Comparison of ENCODE assay signal across 7 mouse cellular contexts in the genomic region with DNA sequence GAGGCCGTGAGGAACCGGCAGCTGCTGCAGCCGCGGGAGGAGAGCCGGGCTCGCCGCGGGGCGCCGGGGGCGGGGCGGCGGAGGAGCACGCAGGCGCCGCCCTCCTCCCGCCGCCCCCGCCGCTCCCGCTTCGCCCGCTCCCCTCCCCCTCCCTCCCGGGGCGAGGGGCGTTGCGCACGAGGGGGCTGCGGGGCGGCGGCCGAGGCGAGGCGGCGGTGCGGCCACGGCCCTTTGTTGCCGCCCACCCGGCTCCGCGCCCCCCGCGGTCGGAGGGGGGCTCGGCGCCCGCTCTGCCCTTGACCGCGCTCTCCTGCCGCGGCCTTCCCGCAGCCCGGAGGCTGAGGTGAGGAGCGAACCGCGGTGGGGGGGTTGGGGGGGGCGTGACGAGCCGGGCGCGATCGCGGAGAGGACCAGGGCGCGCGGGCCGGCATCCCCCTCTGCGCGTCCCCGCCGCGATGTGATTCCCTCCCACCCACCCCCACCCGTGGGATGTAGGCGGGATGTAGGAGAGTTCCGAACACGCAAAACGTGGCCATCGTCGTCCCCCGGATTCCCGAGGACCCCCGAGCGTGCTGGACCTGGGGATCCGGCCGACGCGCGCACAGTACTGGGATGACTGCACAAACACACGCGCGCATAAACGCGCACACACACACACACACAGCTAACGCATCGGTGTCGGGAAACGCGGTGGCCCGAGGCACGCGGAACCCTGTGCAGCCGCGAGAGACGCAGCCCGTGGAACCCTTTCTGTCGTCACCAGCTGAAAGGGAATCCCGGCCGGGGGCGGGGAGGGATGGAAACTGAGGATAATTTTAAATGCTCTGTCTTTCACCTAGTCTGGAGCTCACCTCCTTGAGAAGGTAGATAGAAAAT. TPM values are rescaled to one million over a fixed set of nuclear protein-coding genes. Genes with fewer than 3 reads are reported as not detected.
A peak's percentile ranks its signal among the peaks of the same experiment; 100 is the strongest.
DNase-seq lines count a peak whose midpoint lies in the region; ATAC-seq lines count a peak whose summit lies in the region.

Enah (minus strand) TSS at position 65 of the 876 bp plus-strand sequence.

- WGBS in intestine, embryonic 16.5 days = under 1% methylated on average over 86 of the region's 109 CpGs

- peak; percentile 84 for DNase-seq in adrenal gland, postnatal 14 days
- DNase-seq in embryo, embryonic 11 days = peak; percentile 93
- peak; percentile 65 to 75 for DNase-seq in gastrocnemius, postnatal 4 days (ENCODE audit: low spot score in 2 of 2)
- peak; percentile 74 to 77 for DNase-seq in left cerebral cortex, postnatal 36 days (ENCODE audit: low spot score in 2 of 2)
- DNase-seq in mesoderm, embryonic 11.5 days (ENCODE audit: low read depth, low spot score) = peak; percentile 80
- peak; percentile 33 for DNase-seq in skeletal muscle tissue, adult 2 months (ENCODE audit: low read depth, low spot score)

- H3K9me3 ChIP-seq in intestine, embryonic 16.5 days (ENCODE audit: control insufficient read depth, low read length) = no peaks in the 10 kb centered on the region

- peak within 1 kb of the TSS; percentile 73 for H3K4me3 ChIP-seq in intestine, embryonic 16.5 days (ENCODE audit: low read length)

- peak within 1 kb of the TSS; percentile 86 for H3K9ac ChIP-seq in intestine, embryonic 16.5 days (ENCODE audit: low read depth, low read length)

- no peaks in the 10 kb centered on the region for H3K36me3 ChIP-seq in intestine, embryonic 16.5 days (ENCODE audit: control insufficient read depth, insufficient read depth, low read length)

- H3K27ac ChIP-seq in intestine, embryonic 16.5 days (ENCODE audit: low read length) = peak within 1 kb of the TSS; percentile 86

- intact Hi-C loops in left cerebral cortex, postnatal 36 days (cut with DNase I) = loop anchor here (1.0 to 10.0 kb wide), 7 partner anchors 35 to 128 kb away; no protein-coding TSS in a partner anchor

- ATAC-seq in intestine, embryonic 16.5 days = peak; percentile 84

- H3K4me1 ChIP-seq in intestine, embryonic 16.5 days (ENCODE audit: control insufficient read depth, insufficient read depth, low read length) = 0 out of 2 replicates have a peak, but pooled peaks cover 6% of the 10 kb centered on the region

- no peaks in the 10 kb centered on the region for H3K27me3 ChIP-seq in intestine, embryonic 16.5 days (replicated peaks; ENCODE audit: control insufficient read depth, insufficient read depth, low read length)

- peak within 1 kb of the TSS; percentile 89 for H3K4me2 ChIP-seq in intestine, embryonic 16.5 days (ENCODE audit: low read depth, low read length)

RNA-seq across cellular contexts. Expression of gene Enah, which starts in this region (rescaled TPM):
- total RNA-seq in adrenal gland, postnatal 14 days (2021) = 69.3 and 79.2 TPM in 2 replicates
- total RNA-seq in gastrocnemius, postnatal 4 days (2021) = 100 to 1,000 TPM; 164 to 179 TPM
- 7.0 and 8.9 TPM in 2 replicates for polyA plus RNA-seq in intestine, embryonic 16.5 days (2015; fragmentation: Nextera tagmentation; extraction: Ambion mirVana)
- 100 to 1,000 TPM; 128 to 155 TPM for total RNA-seq in left cerebral cortex, postnatal 36 days (2021)

Comparison
In these comparisons a context has a peak if more than half of its experiments do, and no peak if none do; other contexts are left out.
1. Peak in every context shown above with its lines: DNase-seq, ATAC-seq, H3K4me3 ChIP-seq and H3K27ac ChIP-seq.
2. DNase-seq: peak in every context shown above with its lines; median percentile 93 in embryo, embryonic 11 days; 84 in adrenal gland, postnatal 14 days; 80 in mesoderm, embryonic 11.5 days; 76 in left cerebral cortex, postnatal 36 days; 70 in gastrocnemius, postnatal 4 days; 33 in skeletal muscle tissue, adult 2 months.